Mouse (Mus musculus): ENCODE measurements around the gene Lrrc8e. TPM values are rescaled to one million over a fixed set of nuclear protein-coding genes. Genes with fewer than 3 reads are reported as not detected.

Gene Lrrc8e
- total RNA-seq, 2 experiments from 2014 or later = not detected

Other genes starting within 250 kb of the Lrrc8e start
- 2.3 and 7.1 TPM in 2 replicates for gene Cd209f, start 121.0 kb upstream of the Lrrc8e start, total RNA-seq (2015; ENCODE audit: low replicate concordance)
- gene Cd209f, start 121.0 kb upstream of the Lrrc8e start, total RNA-seq (2017; ENCODE audit: low replicate concordance) = 1.4 and 3.4 TPM in 2 replicates
- gene Cd209g, start 92.7 kb upstream of the Lrrc8e start, total RNA-seq (2015; ENCODE audit: low replicate concordance) = 3.1 TPM in 1 of 2 replicates, not detected in the other
- 0.56 and 0.85 TPM in 2 replicates for gene Cd209g, start 92.7 kb upstream of the Lrrc8e start, total RNA-seq (2017; ENCODE audit: low replicate concordance)
- gene Evi5l, start 60.3 kb upstream of the Lrrc8e start, total RNA-seq (2015; ENCODE audit: low replicate concordance) = 0.38 and 4.0 TPM in 2 replicates
- 3.6 and 4.2 TPM in 2 replicates for gene Evi5l, start 60.3 kb upstream of the Lrrc8e start, total RNA-seq (2017; ENCODE audit: low replicate concordance)
- gene Prr36, start 9.4 kb upstream of the Lrrc8e start, total RNA-seq (2015; ENCODE audit: low replicate concordance) = not detected in 2 replicates
- gene Prr36, start 9.4 kb upstream of the Lrrc8e start, total RNA-seq (2017; ENCODE audit: low replicate concordance) = 0.09 TPM in 1 of 2 replicates, not detected in the other
- 16.3 and 22.4 TPM in 2 replicates for gene Map2k7, start 11.9 kb downstream of the Lrrc8e start, total RNA-seq (2015; ENCODE audit: low replicate concordance)
- gene Map2k7, start 11.9 kb downstream of the Lrrc8e start, total RNA-seq (2017; ENCODE audit: low replicate concordance) = 6.6 and 8.6 TPM in 2 replicates
- 0.84 TPM in 1 of 2 replicates, not detected in the other for gene Gm49320, start 12.0 kb downstream of the Lrrc8e start, total RNA-seq (2015; ENCODE audit: low replicate concordance)
- not detected in 2 replicates for gene Gm49320, start 12.0 kb downstream of the Lrrc8e start, total RNA-seq (2017; ENCODE audit: low replicate concordance)
- gene Tgfbr3l, start 21.4 kb downstream of the Lrrc8e start, total RNA-seq (2015; ENCODE audit: low replicate concordance) = 6.1 TPM in 1 of 2 replicates, not detected in the other
- 0.43 TPM in 1 of 2 replicates, not detected in the other for gene Tgfbr3l, start 21.4 kb downstream of the Lrrc8e start, total RNA-seq (2017; ENCODE audit: low replicate concordance)
- 6.3 and 13.8 TPM in 2 replicates for gene Snapc2, start 26.3 kb downstream of the Lrrc8e start, total RNA-seq (2015; ENCODE audit: low replicate concordance)
- 0.68 and 0.84 TPM in 2 replicates for gene Snapc2, start 26.3 kb downstream of the Lrrc8e start, total RNA-seq (2017; ENCODE audit: low replicate concordance)
- not detected in 2 replicates for gene Ctxn1, start 32.4 kb downstream of the Lrrc8e start, total RNA-seq (2015; ENCODE audit: low replicate concordance)
- gene Ctxn1, start 32.4 kb downstream of the Lrrc8e start, total RNA-seq (2017; ENCODE audit: low replicate concordance) = 0.34 TPM in 1 of 2 replicates, not detected in the other
- 11.7 and 24.2 TPM in 2 replicates for gene Timm44, start 49.1 kb downstream of the Lrrc8e start, total RNA-seq (2015; ENCODE audit: low replicate concordance)
- gene Timm44, start 49.1 kb downstream of the Lrrc8e start, total RNA-seq (2017; ENCODE audit: low replicate concordance) = 19.4 and 31.6 TPM in 2 replicates
- gene Ccl25, start 98.4 kb downstream of the Lrrc8e start, total RNA-seq (2015; ENCODE audit: low replicate concordance) = 14.4 and 15.9 TPM in 2 replicates
- gene Ccl25, start 98.4 kb downstream of the Lrrc8e start, total RNA-seq (2017; ENCODE audit: low replicate concordance) = 7.4 and 12.0 TPM in 2 replicates
- 22.3 and 28.2 TPM in 2 replicates for gene Elavl1, start 98.6 kb downstream of the Lrrc8e start, total RNA-seq (2015; ENCODE audit: low replicate concordance)
- gene Elavl1, start 98.6 kb downstream of the Lrrc8e start, total RNA-seq (2017; ENCODE audit: low replicate concordance) = 17.0 and 26.2 TPM in 2 replicates